Mouse (Mus musculus) embryonic fibroblast, embryonic 13.5 days (primary cell): ENCODE measurements at regions not wholly inside any gene's neighbourhood (a gene's known extent, or its start where the extent isn't known, plus 50 kb on each side); places are given as distances from the start of the nearest gene placed in this dataset.

Experiments
- CTCF ChIP-seq: IDR thresholded peaks from 2 replicates; pipeline ENCODE4 v1.5.1; 2011; ENCODE audit warnings: mild to moderate bottlenecking, control low read depth, low read length, moderate library complexity, borderline replicate concordance; ENCODE audit not compliant: insufficient read depth
- POLR2A ChIP-seq: IDR thresholded peaks from 2 replicates; pipeline ENCODE4 v1.6.1; 2011; ENCODE audit warnings: low read depth, mild to moderate bottlenecking, control low read depth, low read length, moderate library complexity

DNA sequence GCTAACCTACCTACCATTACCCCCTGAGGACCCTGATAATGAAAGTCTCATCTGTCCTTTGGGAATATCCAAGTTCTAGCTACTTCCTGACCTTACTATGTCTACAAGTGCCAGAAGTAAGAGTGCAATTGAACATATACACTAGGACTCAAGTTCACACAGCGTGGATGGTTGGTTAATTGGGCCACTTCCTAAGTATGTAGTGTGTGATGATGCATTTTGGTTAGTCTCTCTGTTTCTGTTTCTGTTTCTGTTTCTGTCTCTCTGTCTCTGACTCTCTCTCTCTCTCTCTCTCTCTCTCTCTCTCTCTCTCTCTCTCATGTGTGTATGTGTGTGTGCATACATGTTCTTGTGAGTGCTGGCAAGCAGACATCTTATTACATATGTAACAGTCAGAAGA, 77.6 kb upstream of the Bace2 start:
- no peak for TF ChIP-seq CTCF
- TF ChIP-seq POLR2A, result no peak
